Mouse (Mus musculus): ENCODE data around the gene Opa3. TPM values are rescaled to one million over a fixed set of nuclear protein-coding genes. Genes with fewer than 3 reads are reported as not detected.

The Opa3 gene
- total RNA-seq, 2 experiments from 2014 or later, result 12.3 to 18.2 TPM

DNA sequence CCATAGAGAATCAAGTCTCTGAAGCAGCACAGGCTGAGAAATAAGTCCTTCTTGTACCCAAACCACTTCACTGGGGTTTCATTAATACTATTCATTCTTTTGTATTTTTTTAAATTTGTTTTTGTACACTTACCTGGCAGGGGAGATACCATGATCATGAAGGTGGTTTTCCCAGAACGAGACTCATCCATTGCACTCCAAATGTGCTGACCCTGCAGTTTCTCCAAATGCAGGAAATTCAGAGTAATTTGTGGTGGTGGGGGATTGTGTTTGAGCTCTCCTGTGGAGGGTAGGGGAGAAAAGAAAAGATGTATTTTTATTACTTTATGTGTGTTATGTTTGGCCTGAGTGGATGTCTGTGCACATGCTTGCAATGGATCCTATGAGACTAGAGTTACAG is 13.9 kb downstream of the Opa3 start:
- ATAC-seq (ENCODE audit: poor library complexity, severe bottlenecking), result no peak

DNA sequence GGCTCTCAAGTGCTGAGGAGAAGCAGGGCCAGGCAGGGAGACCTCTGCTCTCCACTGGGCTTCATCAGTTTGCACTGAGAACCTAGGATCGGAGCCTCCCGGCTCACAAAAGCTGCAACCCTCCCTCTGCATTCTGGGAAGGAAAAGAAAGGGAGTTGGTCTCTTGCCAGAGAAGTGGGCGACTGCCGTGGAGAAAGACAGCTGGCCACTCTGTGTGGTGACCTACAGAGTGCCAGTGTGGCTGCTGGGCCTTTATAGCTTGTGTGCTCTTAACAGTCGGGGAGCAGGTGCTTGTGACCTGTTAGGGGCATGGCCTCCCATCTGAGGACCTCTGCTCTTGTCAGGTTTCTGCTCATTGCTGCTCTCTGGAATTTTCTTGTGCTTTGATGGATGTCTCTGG is 15.7 kb downstream of the Opa3 start:
- ATAC-seq (ENCODE audit: poor library complexity, severe bottlenecking), result no peak

DNA sequence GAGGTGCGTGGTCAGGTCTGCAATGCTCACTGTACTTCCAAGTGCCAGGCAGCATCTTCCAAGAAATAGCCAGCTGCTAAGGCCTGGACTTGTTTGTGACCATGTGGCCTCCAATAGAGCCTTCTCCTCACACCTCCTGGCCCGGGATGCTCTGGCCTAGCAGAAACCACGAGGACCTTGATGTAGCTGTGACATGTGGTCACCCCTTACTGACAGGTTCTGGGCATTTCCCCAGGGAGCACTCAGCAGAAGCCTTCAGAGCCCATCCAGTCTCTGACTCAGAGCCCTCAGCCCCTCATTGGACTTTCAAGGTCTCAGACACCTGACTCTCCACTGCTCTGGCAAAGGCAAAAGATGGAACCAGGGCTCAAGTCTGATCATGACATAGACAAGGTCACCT is 16.9 kb downstream of the Opa3 start:
- no peak for ATAC-seq (ENCODE audit: poor library complexity, severe bottlenecking)

GRCm38 (mm10) chr7:19246855-19247254 is 18.7 kb downstream of the Opa3 start:
- ATAC-seq (ENCODE audit: poor library complexity, severe bottlenecking), result no peak

GRCm38 (mm10) chr7:19247511-19247910 is 19.4 kb downstream of the Opa3 start:
- ATAC-seq (ENCODE audit: poor library complexity, severe bottlenecking), result no peak

DNA sequence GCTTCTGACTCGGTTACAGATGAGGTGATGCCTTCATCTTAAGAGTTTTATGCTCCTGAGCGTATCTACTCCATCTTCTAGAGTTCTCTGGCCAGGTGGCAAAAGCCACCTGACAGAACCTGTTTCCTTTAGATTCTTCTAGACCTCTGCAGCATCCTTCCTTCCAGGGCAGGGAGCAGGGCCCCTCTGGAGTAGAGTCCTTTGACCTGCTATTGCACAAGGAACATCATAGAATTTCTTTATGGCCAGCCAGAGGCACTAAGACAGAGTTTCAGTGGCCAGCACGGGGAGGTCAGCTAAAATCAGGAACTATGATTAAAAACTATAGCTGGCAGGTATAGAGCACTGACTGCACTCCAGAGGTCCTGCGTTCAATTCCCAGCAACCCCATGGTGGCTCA is 23.9 kb downstream of the Opa3 start:
- ATAC-seq (ENCODE audit: poor library complexity, severe bottlenecking), result no peak

DNA sequence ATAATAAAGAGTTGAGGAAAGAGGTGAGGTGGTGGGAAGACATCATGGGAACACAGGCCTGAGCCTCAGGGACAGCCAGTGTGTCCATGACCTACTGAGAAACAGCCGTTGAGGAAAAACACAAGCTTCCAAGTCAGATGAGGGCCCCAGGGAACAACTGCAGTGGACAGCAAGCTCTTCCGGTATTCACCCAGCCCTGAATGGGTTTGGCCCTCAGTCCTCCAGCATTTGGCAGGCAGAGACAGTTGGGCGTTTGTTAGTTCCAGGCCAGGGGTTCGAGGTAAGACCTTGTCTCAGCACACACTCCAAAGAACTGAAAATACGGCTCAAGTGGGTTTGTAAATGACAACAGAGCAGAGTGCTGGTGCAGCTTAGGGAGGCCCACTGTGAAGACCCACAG is 25.3 kb downstream of the Opa3 start:
- no peak for ATAC-seq (ENCODE audit: poor library complexity, severe bottlenecking)

GRCm38 (mm10) chr7:19255395-19255794 is 27.3 kb downstream of the Opa3 start:
- ATAC-seq (ENCODE audit: poor library complexity, severe bottlenecking), result no peak

DNA sequence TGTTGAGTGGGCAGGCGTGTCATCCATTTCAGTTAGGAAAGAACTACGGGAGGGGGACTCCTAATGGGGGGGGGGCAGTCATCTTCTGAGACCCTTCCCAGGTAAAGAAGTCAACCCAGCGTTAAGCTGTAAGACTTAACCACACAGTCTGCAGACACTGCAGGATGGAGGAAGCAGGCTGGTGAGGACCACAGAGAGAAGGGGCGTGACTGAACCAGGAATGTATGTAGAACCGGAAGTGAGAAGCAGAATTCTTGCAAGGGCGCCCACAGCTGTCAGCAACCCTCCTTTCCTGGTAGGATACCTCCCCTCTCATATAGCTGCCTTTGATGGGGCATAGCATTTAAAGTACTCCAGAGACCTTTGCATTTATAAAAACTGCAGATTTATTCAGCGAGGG is 28.4 kb downstream of the Opa3 start:
- ATAC-seq (ENCODE audit: poor library complexity, severe bottlenecking), result 0 out of 2 replicates have a peak, but pooled peaks have one; percentile 26

DNA sequence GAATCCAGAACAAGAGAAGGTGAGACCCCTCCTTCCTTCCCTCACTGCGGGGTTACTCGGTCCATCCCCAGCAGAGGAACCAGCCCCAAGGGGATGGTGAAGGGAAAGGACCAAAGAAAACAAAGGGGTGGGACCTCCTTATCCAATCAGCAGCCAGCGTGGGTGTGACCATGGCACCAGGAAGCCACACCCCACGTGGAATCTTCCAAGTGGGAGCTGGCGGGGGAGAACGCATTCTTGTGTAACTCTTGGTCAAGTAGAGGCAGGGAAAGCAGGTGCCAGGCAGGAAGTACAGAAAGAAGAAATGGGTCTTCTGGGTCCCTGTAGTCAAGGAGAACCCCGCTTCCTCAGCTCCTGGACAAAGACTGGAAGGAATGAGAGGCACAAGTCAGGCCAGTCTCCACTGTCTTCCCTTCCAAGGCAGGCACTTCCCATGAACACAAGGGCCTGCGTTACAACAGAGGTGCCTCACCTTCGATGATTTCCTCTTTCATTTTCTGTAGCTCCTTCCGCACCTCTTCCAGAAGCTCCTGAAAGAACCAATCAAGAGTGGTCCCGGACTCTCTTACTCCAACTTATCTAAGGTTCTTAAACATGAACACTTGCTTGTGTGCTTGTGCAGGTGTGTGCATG is 29.4 kb downstream of the Opa3 start:
- ATAC-seq (ENCODE audit: poor library complexity, severe bottlenecking), result peak; percentile 92

DNA sequence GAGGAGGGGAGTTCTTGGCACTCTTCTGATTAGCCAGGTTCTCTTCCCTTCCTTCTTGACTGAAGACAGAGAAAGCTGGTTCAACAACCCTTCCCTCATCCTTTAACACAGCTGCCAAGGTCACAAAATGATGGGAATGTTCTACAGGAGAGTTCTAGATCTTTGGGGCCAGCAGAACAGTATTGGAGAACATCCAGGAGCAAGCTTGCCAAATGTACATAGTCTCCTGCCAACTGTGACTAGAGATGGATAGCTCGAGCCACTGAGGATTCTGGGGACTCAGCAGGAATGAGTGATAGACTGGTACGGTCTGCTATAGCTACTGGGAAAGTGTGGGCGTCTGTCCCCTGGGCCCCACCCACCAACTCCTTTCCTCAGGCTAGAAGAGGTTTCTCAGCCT is 30.2 kb downstream of the Opa3 start:
- ATAC-seq (ENCODE audit: poor library complexity, severe bottlenecking), result no peak

DNA sequence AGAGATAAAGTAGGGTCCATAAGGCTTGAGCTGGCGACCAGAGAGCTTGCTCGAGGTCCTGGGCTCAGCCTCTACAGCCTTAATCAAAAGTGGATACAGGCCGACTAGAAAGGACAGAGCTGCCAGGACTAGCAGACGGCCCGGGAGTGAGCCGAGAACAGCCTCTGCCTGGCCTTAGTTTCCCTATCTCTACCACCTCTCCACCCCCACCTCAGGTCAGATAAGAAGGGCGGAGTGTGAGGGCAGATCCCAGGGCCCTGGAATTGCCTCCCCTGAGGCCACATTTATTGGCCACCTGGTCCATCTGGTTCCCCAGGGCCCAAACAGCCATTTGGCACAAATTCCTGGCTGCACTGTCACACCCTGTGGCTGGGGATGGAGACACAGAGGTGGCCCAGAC is 37.0 kb downstream of the Opa3 start:
- ATAC-seq (ENCODE audit: poor library complexity, severe bottlenecking), result no peak

DNA sequence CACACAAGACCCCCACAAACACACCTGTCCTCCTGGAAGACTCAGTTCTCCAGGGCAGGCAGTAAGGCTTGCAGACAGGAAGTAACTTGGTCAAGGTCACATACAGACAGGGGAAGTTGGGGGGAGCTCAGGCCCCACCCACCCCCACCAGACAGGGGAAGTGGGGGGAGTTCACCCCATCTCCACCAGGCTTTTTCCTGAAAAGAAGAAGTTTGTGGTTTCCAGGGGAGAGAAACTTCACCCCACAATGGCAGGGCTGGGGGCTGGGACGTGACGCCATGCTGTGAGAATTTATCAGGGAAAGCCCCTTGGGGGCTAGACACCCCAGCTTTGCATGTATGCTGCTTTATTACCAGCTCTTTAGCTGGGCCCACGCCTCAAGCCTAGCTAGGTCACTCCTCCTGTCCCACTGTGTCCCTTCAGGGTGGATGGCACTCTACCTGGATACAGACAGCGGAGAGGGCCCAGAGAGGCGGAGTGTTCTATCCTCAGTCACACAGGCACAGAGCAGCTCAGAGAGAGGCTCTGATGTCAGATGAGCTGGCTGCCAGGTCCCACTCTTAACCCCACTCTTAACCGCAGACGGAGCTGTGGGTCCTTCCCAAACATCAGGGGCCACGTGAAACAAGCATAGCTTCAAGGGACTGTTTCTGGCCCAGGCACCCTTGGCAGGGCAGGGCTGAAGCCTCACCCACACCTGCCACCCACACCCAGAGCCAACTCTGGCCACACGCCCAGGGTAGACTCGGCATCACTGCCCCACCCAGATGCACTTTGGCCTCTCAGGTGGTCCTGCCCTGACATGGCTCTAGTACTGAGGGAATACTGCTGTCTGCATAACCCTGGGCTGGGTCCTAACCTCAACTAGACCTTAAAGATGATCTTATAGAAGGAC is 38.0 kb downstream of the Opa3 start:
- peak; percentile 78 for ATAC-seq (ENCODE audit: poor library complexity, severe bottlenecking)

- peak; percentile 10; the same call in 1 of the 2 replicates for ATAC-seq (ENCODE audit: poor library complexity, severe bottlenecking)
These were observed 38.9 kb downstream of the Opa3 start for GRCm38 (mm10) chr7:19267051-19267450.

DNA sequence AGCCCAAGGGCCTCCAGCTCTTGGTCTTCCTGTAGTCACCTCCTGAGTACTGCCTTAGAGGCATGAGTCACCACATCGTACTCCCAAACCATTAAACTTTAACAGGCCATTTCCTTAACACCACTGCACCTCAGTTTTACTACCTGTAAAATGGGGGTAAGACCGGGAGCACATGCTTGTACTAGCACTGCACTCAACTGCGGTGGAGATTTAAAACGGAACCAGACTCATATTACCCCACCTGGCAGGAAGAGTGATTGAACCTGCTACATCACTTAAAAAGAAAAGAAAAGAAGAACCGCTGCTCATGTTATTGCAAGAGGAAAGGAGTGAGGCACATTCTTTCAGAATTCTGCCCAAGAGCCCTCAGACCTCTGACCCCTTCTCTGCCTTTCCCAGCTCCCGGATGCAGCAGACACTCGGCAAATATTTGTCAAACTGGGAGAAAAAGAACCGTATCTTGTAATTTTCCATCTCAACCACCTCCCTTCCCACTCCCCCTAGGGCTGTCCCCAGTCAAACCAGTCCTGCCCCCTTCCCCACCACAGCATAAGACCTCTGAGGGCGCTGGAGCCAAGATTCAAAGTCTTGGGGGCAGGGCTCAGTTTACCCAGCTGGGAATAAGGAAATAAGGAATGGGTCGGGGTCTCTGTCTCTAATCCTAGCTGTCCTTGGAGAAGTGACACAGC is 41.0 kb downstream of the Opa3 start:
- ATAC-seq (ENCODE audit: poor library complexity, severe bottlenecking), result no peak

DNA sequence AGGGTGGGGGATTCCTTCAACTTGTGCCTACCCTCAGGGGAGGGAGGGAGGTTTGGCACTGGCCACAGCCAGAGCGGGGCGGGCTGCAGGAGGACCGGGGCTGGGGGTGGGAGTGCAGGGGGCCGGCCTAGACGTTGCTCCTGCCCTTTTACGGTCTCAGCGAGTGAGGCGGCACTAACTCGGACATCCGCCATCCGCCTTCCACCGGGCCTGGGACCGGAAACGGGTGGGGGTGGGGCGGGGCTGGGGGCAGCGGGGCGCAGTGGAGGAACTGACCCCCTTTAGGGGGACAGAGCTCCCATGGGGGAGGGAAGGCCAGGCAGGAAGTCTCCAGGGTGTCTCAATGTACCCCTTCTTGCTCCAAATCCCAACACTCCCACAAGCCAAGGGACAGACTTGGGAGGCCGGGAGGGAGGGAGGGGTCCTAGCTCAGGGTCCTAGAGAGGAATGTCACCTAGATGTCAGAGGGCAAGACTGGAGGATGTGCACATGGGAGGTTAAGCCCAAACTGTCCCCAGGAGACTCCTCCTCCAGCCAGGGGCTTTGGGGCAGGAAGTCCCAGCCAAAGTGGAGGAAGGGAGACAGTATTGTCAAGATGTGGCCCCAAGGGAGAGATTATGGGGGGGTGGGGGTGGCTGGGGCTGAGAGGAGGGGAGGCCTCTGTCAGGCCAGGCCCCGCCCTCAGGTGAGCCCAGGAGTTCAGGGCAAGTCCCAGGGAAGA is 41.7 kb downstream of the Opa3 start:
- ATAC-seq (ENCODE audit: poor library complexity, severe bottlenecking), result peak; percentile 23

DNA sequence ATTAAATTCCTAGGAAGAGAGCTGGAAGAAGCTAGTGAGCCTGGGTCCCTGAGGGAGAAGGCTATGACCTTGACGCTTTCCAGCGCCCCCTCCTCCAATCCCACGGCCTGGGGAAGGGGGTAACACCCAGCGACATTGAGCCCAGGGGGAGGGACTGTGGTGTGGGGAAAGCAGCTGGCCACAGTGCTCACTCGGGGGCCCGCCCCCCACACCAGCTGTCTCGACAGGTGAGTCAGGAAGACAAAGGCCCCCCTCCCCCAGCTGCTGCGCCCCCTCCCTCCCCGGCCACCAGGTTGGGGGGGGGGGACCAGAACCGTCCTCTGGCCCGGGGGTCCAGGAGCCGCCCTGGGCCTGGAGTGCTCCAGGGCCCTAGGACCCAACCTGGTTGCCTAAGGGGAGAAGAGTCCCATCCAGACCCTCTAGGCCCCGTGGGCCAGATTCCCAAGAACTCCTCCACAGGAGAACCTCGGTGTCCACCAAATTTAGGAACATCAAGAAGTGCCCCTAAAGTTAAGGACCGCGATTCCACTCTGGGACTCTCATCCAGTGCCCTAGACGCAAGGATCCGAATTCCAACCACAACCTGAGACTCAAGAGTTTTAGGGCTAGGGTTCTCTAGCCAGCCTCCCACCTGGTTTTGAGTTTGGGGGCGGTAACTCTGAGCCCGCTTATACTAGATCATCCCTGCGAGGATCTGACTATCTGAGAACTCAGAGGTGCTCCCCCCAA is 42.5 kb downstream of the Opa3 start:
- no peak for ATAC-seq (ENCODE audit: poor library complexity, severe bottlenecking)

DNA sequence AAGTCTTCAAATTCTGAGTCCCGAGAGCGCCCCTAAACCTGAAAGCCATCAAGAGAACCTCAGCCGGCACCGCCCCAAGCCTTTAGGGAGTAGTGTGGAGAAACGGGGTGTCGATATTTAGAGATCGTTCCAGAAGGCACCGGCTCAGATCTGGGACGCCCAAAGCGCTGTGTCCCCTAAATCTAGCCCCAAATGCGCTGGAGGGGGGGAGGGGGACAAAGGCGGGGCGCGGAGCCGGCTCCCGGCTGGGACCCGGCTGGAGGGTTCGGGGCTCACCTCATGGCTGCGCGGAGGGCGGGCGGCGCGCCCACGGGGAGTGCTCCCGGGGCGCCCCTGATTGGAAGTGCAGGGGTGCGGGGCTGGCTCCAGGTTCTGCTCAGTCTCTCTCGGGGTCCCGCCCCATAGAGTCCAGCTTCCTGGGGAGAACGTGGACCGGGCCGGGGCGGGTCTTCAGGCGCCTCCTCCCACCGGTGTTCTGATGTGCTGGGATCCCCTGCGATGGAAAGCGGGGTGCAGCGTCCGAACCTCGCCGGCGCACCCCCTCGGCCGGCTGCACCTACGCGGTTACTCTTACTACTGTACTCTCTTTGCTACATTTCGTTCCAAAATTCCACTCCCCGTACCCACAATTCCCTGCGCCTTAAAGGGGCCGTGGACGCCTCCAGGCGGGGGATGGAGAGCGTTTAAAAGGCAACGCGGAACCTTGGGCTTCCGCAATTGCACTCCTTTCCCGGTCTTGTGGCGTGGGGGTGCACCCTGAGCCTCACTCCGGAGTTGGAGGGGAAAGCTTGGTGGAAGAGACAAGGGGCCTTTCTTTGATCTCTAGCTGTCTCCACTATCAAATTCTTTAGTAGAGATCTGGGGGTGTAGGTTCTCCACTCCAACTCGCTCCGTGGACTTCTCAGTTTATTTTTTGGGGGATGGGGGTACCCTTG is 43.4 kb downstream of the Opa3 start, which contains the start of gene Vasp:
TSS of gene Vasp (minus strand) at position 580 of the 935 bp plus-strand sequence.
- peak; percentile 64 for ATAC-seq (ENCODE audit: poor library complexity, severe bottlenecking)

DNA sequence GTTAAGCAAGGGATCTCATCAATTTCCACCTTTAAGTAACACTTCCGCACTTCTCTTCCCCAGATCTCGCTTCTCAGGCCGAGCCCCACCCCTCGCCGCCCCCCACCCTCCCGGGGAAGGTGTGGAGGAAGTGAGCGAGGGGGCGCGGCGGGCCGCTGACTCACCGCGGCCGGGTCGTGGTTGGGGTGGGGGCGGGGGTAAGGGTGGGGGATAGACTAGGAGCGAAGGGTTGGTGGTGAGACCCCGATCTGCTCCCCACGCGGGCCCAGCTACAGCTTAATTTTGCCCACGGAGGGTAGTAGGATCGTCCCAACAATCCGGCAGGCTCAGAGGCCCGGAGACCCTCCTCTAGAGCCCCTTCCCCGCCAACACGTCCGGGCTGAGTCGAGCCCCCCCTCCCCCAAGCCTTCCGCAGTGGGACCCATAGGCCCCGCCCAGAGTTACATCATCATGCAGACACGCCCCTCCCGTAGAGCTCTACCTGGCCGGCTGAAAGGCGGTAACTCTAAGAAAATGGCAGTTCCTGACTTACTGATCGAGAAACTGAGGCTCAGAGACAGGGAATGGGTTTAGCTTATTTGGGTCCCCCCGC is 44.1 kb downstream of the Opa3 start:
- peak; percentile 55 for ATAC-seq (ENCODE audit: poor library complexity, severe bottlenecking)

Data from megakaryocyte, adult 5-6 weeks (primary cell).